Mouse (Mus musculus): ENCODE data around the gene Ankrd50.

DNA sequence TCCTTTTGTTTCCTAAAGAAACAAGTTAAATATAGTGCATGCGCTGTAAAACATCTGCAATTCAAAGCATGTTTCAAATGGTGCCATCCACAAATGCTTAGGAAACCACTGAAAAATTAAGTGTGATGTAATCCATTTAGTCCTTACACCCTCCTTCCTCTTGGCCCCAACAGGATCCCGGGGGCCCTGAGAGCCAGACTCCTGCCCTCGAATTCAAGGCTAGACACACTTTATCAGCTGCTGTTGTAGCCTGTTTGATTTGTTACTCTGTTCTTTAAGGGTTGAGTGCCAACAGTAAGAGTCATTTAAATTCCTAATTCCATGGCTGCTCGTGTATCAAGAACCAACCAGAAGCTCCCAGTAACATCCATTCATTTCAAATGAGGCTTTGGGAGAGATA lies 19.0 kb upstream of the Ankrd50 start:
- TF ChIP-seq POLR2A (IDR thresholded peaks at IDR 0.05; ENCODE audit: control insufficient read depth, low read depth, low read length): no peak
- no peak for TF ChIP-seq CTCF (IDR thresholded peaks at IDR 0.05; ENCODE audit: control insufficient read depth, insufficient read depth, insufficient replicate concordance, low read depth, low read length)

Data from testis, adult 2 months (tissue).